Mouse (Mus musculus) 3134 (cell line): ENCODE measurements around the gene Otud7b.

Source experiments
- DNase-seq: peaks from one replicate; pipeline ENCODE4 v3.0.0-alpha.2; 2011; ENCODE audit warnings: low spot score; ENCODE audit not compliant: insufficient read length; ENCODE audit errors: extremely low read depth

Otud7b gene

GRCm38 (mm10) chr3:96104261-96105065 is at the start of gene Otud7b:
Gene Otud7b (plus strand): TSS chr3:96104527.
- DNase-seq, result peak; percentile 86

DNA sequence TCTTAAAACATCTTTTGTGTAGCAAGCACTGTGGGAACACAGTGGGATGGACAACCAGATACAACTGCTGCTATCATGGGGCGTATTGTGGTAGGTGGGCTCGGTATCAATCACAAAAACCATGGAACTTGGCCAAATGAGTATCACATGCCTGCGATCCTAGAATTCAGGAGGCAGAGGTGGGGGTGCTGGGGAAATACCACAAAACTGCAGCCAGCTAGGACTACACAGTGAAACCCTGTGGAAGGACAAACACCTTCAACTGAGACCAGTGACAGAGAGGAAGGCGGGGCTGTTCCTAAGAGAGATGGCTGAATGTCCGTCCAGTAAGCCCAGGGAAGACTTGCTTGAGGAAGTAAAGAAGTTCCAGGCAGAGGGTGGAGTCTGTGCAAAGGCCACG is 49.0 kb upstream of the Otud7b start:
- no peak for DNase-seq

DNA sequence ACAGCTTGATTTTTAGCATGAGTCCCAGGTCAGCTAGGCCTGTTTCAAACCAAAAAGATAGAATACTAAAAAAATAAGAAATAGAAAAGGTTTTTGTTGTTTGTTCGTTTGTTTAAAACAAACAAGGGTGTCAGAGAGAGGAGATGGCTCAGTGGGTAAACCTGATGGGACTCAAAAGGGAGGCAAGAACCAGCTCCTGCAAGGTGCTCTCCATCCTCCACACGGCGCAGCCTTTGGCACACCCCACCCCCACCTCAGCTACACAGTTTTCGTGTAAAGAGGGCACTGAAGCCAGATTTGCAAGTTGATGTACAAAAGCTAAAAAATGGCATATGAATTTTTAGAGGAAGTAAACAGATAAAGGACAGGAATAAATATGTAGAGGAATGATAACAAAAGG is 48.3 kb upstream of the Otud7b start:
- DNase-seq, result no peak

- DNase-seq, result peak; percentile 85
These were observed 46.6 kb upstream of the Otud7b start for GRCm38 (mm10) chr3:96057747-96058204.

DNA sequence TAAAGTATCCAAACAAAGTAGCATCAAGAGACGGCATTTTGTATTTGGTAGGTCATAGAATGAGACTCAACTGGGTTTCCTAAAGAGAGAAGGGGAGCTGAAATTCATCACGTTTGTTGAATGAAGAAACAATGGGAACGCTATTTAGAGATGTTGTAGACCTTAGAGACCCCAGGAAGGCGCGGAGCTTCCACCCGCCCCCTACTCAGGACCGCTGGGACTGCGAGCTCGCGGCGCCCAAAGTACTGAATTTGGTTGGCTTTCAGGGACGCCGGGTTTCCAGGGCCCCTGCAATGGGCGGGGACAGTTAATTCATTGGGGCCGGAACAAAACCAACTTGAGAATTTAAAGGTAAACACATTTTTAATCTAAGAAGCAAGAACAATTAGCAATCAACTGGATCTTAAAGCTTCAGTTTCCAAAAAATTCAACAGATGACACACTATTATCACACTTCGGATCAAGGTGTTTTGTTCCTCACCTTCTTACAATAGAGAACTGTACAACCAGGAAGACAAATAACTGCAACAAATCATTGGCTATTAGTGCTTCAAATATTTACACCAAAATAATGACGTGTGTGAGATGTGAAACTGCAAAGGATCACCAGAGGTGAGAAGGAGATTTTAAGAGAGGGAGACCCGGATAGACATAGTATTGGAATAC is 46.0 kb upstream of the Otud7b start, which contains the start of gene Vps45:
Gene Vps45, minus strand, starts transcription at position 236 of the 666 bp plus-strand sequence.
- DNase-seq, result peak; percentile 73

DNA sequence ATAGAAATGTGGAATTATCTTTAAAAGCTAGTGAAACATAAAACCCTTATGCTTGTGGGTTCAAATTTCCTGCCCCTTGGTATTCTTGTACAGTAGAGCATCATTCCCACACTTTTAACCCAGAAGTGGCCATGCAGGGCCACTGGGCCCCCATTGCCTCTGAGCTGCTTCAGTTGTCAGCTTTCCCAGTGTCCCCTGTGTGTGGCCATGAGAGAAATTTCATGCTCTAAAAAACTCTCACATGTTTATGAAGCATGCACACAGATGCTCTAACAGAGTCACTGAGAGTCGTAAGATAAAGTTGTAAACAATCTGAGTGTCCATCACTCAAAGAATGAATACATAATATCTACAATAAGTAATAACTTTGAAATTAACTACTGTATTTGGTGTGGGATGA is 44.2 kb upstream of the Otud7b start:
- no peak for DNase-seq

GRCm38 (mm10) chr3:96063299-96063698 is 41.0 kb upstream of the Otud7b start:
- DNase-seq, result no peak

GRCm38 (mm10) chr3:96064217-96064616 is 40.1 kb upstream of the Otud7b start:
- no peak for DNase-seq

GRCm38 (mm10) chr3:96065147-96065546 is 39.2 kb upstream of the Otud7b start:
- DNase-seq, result peak; percentile 20

GRCm38 (mm10) chr3:96065754-96066375 is 38.5 kb upstream of the Otud7b start:
- DNase-seq, result peak; percentile 70

- DNase-seq, result no peak
These were observed 37.6 kb upstream of the Otud7b start for GRCm38 (mm10) chr3:96066741-96067140.

DNA sequence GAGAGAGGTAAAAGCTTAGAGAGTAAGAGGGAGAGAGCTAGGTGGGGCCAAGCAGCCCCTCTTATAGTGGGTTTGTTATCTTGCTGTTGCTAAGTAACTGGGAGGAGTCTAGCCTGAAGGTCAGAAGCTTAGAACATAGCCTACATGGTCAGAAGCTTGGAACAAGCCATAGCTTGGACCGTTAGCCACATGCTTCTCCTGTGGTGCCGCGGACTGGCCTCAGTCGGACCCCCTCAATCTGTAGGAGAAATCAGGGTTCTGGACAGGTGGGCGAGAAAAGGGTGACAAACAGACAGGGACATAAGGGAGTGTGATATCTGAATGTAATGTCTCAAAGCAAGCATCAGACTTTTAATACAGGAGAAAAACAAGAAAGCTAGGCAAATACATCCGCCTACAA is 35.3 kb upstream of the Otud7b start:
- DNase-seq, result no peak

- peak; percentile 30 for DNase-seq
These were observed 34.8 kb upstream of the Otud7b start for GRCm38 (mm10) chr3:96069542-96069941.

- no peak for DNase-seq
These were observed 34.1 kb upstream of the Otud7b start for GRCm38 (mm10) chr3:96070241-96070640.

DNA sequence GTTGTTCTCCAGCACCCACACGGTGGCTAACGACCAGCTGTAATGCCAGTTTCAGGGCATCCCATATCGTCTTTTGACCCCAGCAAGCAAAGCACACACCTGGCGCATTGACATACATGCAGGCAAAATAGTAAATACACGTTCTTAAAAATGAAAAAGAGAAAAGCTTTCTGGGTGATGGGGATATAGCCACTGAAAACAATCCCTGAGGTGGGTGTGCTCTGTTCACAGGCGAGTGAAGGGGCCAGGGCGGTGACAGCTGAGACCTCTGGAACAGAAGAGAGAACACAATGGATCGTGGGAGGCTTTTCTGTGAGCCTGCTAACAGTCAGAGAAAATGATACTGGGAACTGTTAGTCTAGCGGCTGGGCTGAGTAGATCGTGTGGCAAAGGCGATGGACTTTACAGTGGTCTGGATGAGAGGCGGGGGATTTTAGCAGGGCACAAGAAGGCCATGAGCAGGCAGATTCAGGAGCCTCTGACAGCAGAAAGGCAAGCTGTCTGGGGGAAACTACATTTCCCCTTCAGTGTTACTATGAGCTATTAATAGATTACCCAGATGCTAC is 31.3 kb upstream of the Otud7b start:
- DNase-seq, result no peak

- no peak for DNase-seq
These were observed 26.3 kb upstream of the Otud7b start for GRCm38 (mm10) chr3:96078066-96078465.

GRCm38 (mm10) chr3:96078711-96079110 is 25.6 kb upstream of the Otud7b start:
- peak; percentile 47 for DNase-seq

- no peak for DNase-seq
These were observed 23.3 kb upstream of the Otud7b start for GRCm38 (mm10) chr3:96081006-96081405.

DNA sequence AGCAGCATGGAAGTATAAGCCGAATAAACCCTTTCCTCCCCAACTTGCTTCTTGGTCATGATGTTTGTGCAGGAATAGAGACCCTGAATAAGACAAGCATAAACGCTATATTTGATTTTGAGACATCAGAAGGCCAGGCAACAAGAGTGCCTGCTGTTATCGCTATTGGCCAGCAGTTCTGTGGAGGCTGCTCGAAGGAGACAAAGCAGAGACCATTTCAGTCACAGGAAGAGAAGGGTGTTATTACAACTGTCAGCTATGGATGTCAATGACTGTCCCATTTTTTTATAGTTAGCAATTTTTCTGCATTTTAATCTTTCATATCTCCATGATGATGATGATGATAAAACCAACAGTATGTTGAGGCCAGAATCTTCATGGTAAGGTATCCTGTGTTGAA is 22.7 kb upstream of the Otud7b start:
- no peak for DNase-seq

- no peak for DNase-seq
These were observed 22.2 kb upstream of the Otud7b start for GRCm38 (mm10) chr3:96082100-96082499.
